Mouse (Mus musculus): ENCODE results near the gene Rab3c. TPM values are rescaled to one million over a fixed set of nuclear protein-coding genes. Genes with fewer than 3 reads are reported as not detected.

Gene Rab3c
- polyA plus RNA-seq, 1 experiment from 2014 or later, result 2.6 TPM

GRCm38 (mm10) chr13:110010876-110011275, 269.9 kb downstream of the Rab3c start:
- Histone ChIP-seq H3K27me3 (peaks cover 22% of the 10 kb centered on the region), H3K9me3 (no peaks in the 10 kb centered on the region), H3K27ac (no peak overlapping the region), H3K4me3 (no peak overlapping the region), H3K4me2 (no peak overlapping the region), H3K4me1 (no peaks in the 10 kb centered on the region), H3K9ac (no peak overlapping the region), H3K36me3 (no peaks in the 10 kb centered on the region)
- no peak for ATAC-seq (ENCODE audit: insufficient number of reproducible peaks, insufficient read depth, low FRiP score, low TSS enrichment, low read depth)
- 57% methylated on average over 6 of the region's 6 CpGs for WGBS

GRCm38 (mm10) chr13:110008539-110008938, 272.3 kb downstream of the Rab3c start:
- Histone ChIP-seq H3K9me3 (no peaks in the 10 kb centered on the region), H3K27ac (no peak overlapping the region), H3K9ac (no peak overlapping the region), H3K4me3 (no peak overlapping the region), H3K4me1 (no peaks in the 10 kb centered on the region), H3K36me3 (no peaks in the 10 kb centered on the region), H3K27me3 (peaks cover 23% of the 10 kb centered on the region), H3K4me2 (no peak overlapping the region)
- ATAC-seq (ENCODE audit: insufficient number of reproducible peaks, insufficient read depth, low FRiP score, low TSS enrichment, low read depth), result no peak
- WGBS, result 69% methylated on average over 8 of the region's 8 CpGs

GRCm38 (mm10) chr13:110006106-110006781, 274.6 kb downstream of the Rab3c start:
- H3K36me3 ChIP-seq, result no peaks in the 10 kb centered on the region
- no peaks in the 10 kb centered on the region for H3K9me3 ChIP-seq
- no peak overlapping the region for H3K4me3 ChIP-seq
- WGBS, result 48% methylated on average over 21 of the region's 21 CpGs
- H3K27me3 ChIP-seq, result peaks cover 23% of the 10 kb centered on the region
- no peak overlapping the region for H3K27ac ChIP-seq
- ATAC-seq (ENCODE audit: insufficient number of reproducible peaks, insufficient read depth, low FRiP score, low TSS enrichment, low read depth), result no peak
- no peak overlapping the region for H3K9ac ChIP-seq
- H3K4me1 ChIP-seq, result no peaks in the 10 kb centered on the region
- no peak overlapping the region for H3K4me2 ChIP-seq

Other genes starting within 250 kb of the Rab3c start
- gene Gapt, start 76.2 kb upstream of the Rab3c start, polyA plus RNA-seq (2015; fragmentation: Nextera tagmentation; extraction: Ambion mirVana), result 0.17 and 0.33 TPM in 2 replicates
- gene Plk2, start 114.0 kb upstream of the Rab3c start, polyA plus RNA-seq (2015; fragmentation: Nextera tagmentation; extraction: Ambion mirVana), result 196 and 213 TPM in 2 replicates

Measured in embryonic facial prominence, embryonic 13.5 days (tissue).